ENCODE assay signal across 8 mouse cellular contexts in genomic region chr7:128460131-128460864, GRCm38 (mm10). TPM values are rescaled to one million over a fixed set of nuclear protein-coding genes. Genes with fewer than 3 reads are reported as not detected.
A peak's percentile ranks its signal among the peaks of the same experiment; 100 is the strongest.
DNase-seq lines count a peak whose midpoint lies in the region; TF ChIP-seq lines count a peak whose summit lies in the region.

No protein-coding gene starts in this region.

- under 1% methylated on average over 36 of the region's 36 CpGs for WGBS in liver, adult 2 months

- no peak for TF ChIP-seq POLR2A in cortical plate, adult 2 months (IDR thresholded peaks at IDR 0.05; ENCODE audit: extremely low read depth, insufficient read depth, low read length)
- no peak for TF ChIP-seq POLR2A in liver, adult 2 months (IDR thresholded peaks at IDR 0.05; ENCODE audit: extremely low read depth, insufficient read depth, low read length)

- TF ChIP-seq CTCF in cortical plate, adult 2 months (IDR thresholded peaks at IDR 0.05; ENCODE audit: extremely low read depth, insufficient read depth, low read length) = no peak
- TF ChIP-seq CTCF in liver, adult 2 months (IDR thresholded peaks at IDR 0.05; ENCODE audit: low read depth, low read length) = no peak

- H3K27ac ChIP-seq in cortical plate, adult 2 months (ENCODE audit: insufficient read depth, low read length) = 0 out of 2 replicates have a peak overlapping the region, but pooled peaks have one; percentile 10
- H3K27ac ChIP-seq in liver, adult 2 months (replicated peaks; ENCODE audit: insufficient read depth, low read depth, low read length) = peak overlapping the region; percentile 86

- H3K4me3 ChIP-seq in cortical plate, adult 2 months (ENCODE audit: insufficient read depth, low read length) = peak overlapping the region; percentile 61
- peak overlapping the region; percentile 90 for H3K4me3 ChIP-seq in liver, adult 2 months (ENCODE audit: insufficient read depth, low read depth, low read length)

- peak overlapping the region; percentile 92 for H3K9ac ChIP-seq in liver, adult 2 months (ENCODE audit: low read depth, low read length)

- no peaks in the 10 kb centered on the region for H3K36me3 ChIP-seq in liver, adult 2 months (ENCODE audit: control insufficient read depth, insufficient read depth, low read length)

- H3K4me1 ChIP-seq in cortical plate, adult 2 months (ENCODE audit: control insufficient read depth, insufficient read depth, low read length) = peaks cover 2% of the 10 kb centered on the region; the same call in 1 of the 2 replicates
- H3K4me1 ChIP-seq in liver, adult 2 months (ENCODE audit: control insufficient read depth, insufficient read depth, low read length) = peaks cover 6% of the 10 kb centered on the region; the same call in 1 of the 2 replicates

- DNase-seq in left cerebral cortex, adult 18-20 months (ENCODE audit: low spot score in 2 of 2) = peak; percentile 16 to 18
- no peak for DNase-seq in left cerebral cortex, adult 11 months (ENCODE audit: low spot score)
- peak; percentile 35 to 62 for DNase-seq in heart, adult 18-20 months
- DNase-seq in kidney, adult 9 months = peak; percentile 42
- peak; percentile 65 for DNase-seq in liver, adult 2 months (ENCODE audit: extremely low read depth, low read depth, low spot score)
- peak; percentile 56 for DNase-seq in neural tube, embryonic 10.5 days (ENCODE audit: extremely low spot score, low spot score)
- peak; percentile 52 for DNase-seq in testis, postnatal 14 days (ENCODE audit: low spot score)

- no peaks in the 10 kb centered on the region for H3K27me3 ChIP-seq in liver, adult 2 months (ENCODE audit: control insufficient read depth, insufficient read depth, low read length)

- peaks cover 4% of the 10 kb centered on the region; the same call in 1 of the 2 replicates for H3K79me2 ChIP-seq in liver, adult 2 months (ENCODE audit: control insufficient read depth, insufficient read depth, low read length)

RNA-seq across cellular contexts. Expression of gene Tial1, which starts 1.2 kb away (rescaled TPM):
- 100 to 1,000 TPM in 1 of 2 experiments, 10 to 100 TPM in 1; 94.6 to 101 TPM for total RNA-seq in left cerebral cortex, adult 18-20 months (2021)
- 106 and 125 TPM in 2 replicates for polyA plus RNA-seq in cortical plate, adult 2 months (2012; rRNA removed)
- total RNA-seq in heart, adult 18-20 months (2021) = 10 to 100 TPM; 40.1 to 43.4 TPM
- total RNA-seq in liver, adult 2 months (2014; rRNA removed) = 31.7 and 32.1 TPM in 2 replicates
- 14.2 and 18.7 TPM in 2 replicates for polyA plus RNA-seq in liver, adult 2 months (2012; rRNA removed)

RNA-seq across cellular contexts. Expression of gene Rgs10, which starts 41.7 kb away (rescaled TPM):
- total RNA-seq in left cerebral cortex, adult 18-20 months (2021) = 10 to 100 TPM; 49.5 to 52.5 TPM
- 69.9 and 71.8 TPM in 2 replicates for polyA plus RNA-seq in cortical plate, adult 2 months (2012; rRNA removed)
- 10 to 100 TPM; 10.8 to 13.4 TPM for total RNA-seq in heart, adult 18-20 months (2021)
- total RNA-seq in liver, adult 2 months (2014; rRNA removed) = 2.6 and 3.4 TPM in 2 replicates
- polyA plus RNA-seq in liver, adult 2 months (2012; rRNA removed) = 0.81 and 1.5 TPM in 2 replicates
